Mouse (Mus musculus): ENCODE measurements around the gene Hyal4. TPM values are rescaled to one million over a fixed set of nuclear protein-coding genes. Genes with fewer than 3 reads are reported as not detected.

Hyal4 gene
- not detected for total RNA-seq (2023)

GRCm38 (mm10) chr6:24748029-24748428, at the start of gene Hyal4:
Gene Hyal4, plus strand, starts transcription at chr6:24748329.

GRCm38 (mm10) chr6:24732945-24733344, 15.2 kb upstream of the Hyal4 start, which contains the start of gene Hyal6:
Gene Hyal6, plus strand, starts transcription at chr6:24733245.

GRCm38 (mm10) chr6:24790888-24791287, 42.8 kb downstream of the Hyal4 start, which contains the start of gene Spam1:
Gene Spam1, plus strand, starts transcription at chr6:24791188.

Other genes starting within 250 kb of the Hyal4 start
- not detected for gene Iqub, start 233.3 kb upstream of the Hyal4 start, total RNA-seq (2023)
- gene Ndufa5, start 220.3 kb upstream of the Hyal4 start, total RNA-seq (2023) = 50.2 TPM
- gene Asb15, start 220.2 kb upstream of the Hyal4 start, total RNA-seq (2023) = not detected
- gene Lmod2, start 150.6 kb upstream of the Hyal4 start, total RNA-seq (2023) = not detected
- 41.4 TPM for gene Wasl, start 83.3 kb upstream of the Hyal4 start, total RNA-seq (2023)
- gene Hyal6, start 15.1 kb upstream of the Hyal4 start, total RNA-seq (2023) = not detected
- not detected for gene Spam1, start 42.9 kb downstream of the Hyal4 start, total RNA-seq (2023)
- not detected for gene Hyal5, start 109.7 kb downstream of the Hyal4 start, total RNA-seq (2023)
- not detected for gene Tmem229a, start 208.0 kb downstream of the Hyal4 start, total RNA-seq (2023)

All from CD8-positive naive resting alpha-beta T cell, adult 57 days (primary cell).